Mouse (Mus musculus): ENCODE data around the gene Mdfic.

- TF ChIP-seq CTCF (IDR thresholded peaks at IDR 0.05; ENCODE audit: borderline replicate concordance, insufficient read depth, low read depth, low read length) (no peak), POLR2A (IDR thresholded peaks at IDR 0.05; ENCODE audit: borderline replicate concordance, insufficient read depth, low read length) (no peak)
These were observed 49.7 kb downstream of the Mdfic start for GRCm38 (mm10) chr6:15770128-15770527.
